Mouse (Mus musculus): Measurements from ENCODE around the gene Gm8947.
"Not testable (repeated sequence)": the region's sequence is repeated elsewhere in the genome, so short reads cannot be mapped to it uniquely, and the experiment has no call there.

- not testable (repeated sequence) for TF ChIP-seq CTCF (IDR thresholded peaks at IDR 0.05; ENCODE audit: borderline replicate concordance, insufficient read depth, low read length); POLR2A (IDR thresholded peaks at IDR 0.05; ENCODE audit: low read depth, low read length)
Measured at GRCm38 (mm10) chr1:151208944-151209343, 16.8 kb downstream of the Gm8947 start.
